Mouse (Mus musculus): ENCODE data around the gene Paf1. TPM values are rescaled to one million over a fixed set of nuclear protein-coding genes. Genes with fewer than 3 reads are reported as not detected.

Paf1 gene
- polyA plus RNA-seq, 2 experiments: 54.2 to 102 TPM

DNA sequence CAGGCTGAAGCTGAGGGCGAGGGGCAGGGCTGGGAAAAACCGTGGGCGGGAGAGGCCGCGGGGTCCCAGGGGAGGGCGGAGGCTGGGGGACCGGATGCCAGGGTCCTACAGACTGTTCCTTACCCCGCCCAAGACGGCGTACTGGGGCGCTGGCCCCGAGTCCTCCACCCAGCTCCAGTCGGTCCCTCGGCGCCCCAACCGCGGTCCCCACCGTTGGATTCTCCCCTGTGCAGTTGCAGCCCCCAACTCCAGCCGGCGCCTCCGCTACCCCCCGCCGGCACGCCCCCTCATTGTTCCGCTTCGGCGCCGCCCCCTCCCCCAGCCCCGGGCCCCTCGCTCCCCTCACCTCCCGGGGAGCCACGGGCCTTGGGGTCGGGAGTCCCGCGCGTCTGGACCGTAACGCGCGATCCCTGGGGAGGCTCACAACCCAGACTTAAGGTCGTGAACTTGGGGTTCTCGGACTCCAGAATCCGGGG is 21.2 kb upstream of the Paf1 start:
- H3K9ac ChIP-seq (ENCODE audit: low read depth, low read length, severe bottlenecking): peak overlapping the region; percentile 88
- ATAC-seq (ENCODE audit: low FRiP score, low read depth) (no peak), DNase-seq (ENCODE audit: low spot score) (peak; percentile 61)
- WGBS: under 1% methylated on average over 27 of the region's 43 CpGs
- peaks cover 27% of the 10 kb centered on the region for H3K4me1 ChIP-seq (ENCODE audit: control insufficient read depth, insufficient read depth, low read length)
- H3K4me2 ChIP-seq (replicated peaks; ENCODE audit: low read depth, low read length, severe bottlenecking): peak overlapping the region; percentile 95
- TF ChIP-seq POLR2A (IDR thresholded peaks at IDR 0.05; ENCODE audit: borderline replicate concordance, extremely low read depth, insufficient read depth, insufficient read length): 0 out of 2 replicates have a peak, but pooled peaks have one; percentile 42
- no peaks in the 10 kb centered on the region for H3K27me3 ChIP-seq (ENCODE audit: control insufficient read depth, insufficient read depth, low read length)
- H3K9me3 ChIP-seq (ENCODE audit: control insufficient read depth, low read length): no peaks in the 10 kb centered on the region
- H3K27ac ChIP-seq (replicated peaks; ENCODE audit: low read depth, low read length): peak overlapping the region; percentile 87
- peaks cover 40% of the 10 kb centered on the region for H3K36me3 ChIP-seq (ENCODE audit: control insufficient read depth, insufficient read depth, low read length)
- peak overlapping the region; percentile 82 for H3K4me3 ChIP-seq (replicated peaks; ENCODE audit: low read length)

DNA sequence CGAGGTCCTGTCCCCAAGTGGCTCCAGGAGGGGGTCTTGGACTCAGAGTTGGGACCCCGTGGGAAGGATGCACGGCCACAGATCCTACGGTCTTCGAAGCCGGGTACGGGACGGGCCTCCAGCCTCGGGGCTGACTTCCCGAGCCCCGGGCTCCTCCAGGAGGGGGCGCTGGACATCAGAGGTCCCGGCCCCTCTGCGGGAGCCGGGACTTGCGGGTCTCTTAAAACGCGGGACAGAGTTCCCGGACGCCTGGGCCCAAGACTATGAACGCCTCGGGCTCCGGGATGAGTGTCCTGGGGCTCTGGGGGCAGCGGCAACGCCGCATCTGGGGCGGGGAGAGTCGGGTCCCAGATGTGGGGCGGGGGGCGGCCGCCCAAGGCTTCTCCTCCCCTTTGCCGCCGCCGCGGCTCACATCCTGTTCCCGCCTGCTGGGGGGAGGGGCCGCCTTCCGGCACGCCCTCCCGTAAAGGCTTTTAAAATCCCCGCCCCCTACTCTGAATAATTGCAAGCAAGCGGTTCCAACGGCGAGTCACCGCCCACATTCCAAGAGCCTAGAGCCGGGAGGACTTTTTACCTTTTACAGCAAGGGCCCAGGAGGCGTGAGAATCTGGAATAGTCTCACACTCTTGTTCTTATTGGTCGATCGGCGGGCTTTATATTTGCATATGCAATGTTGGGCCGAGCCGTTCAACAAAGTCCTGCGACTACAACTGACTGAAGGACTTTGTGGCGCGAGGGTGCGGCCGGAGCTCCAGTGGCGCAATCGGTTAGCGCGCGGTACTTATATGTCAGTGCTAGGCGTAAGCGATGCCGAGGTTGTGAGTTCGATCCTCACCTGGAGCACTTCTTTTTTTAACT is 20.3 kb upstream of the Paf1 start, which contains the start of gene Plekhg2:
Gene Plekhg2, minus strand, starts transcription at position 349 of the 858 bp plus-strand sequence.
- DNase-seq (ENCODE audit: low spot score) (peak; percentile 100), ATAC-seq (ENCODE audit: low FRiP score, low read depth) (peak; percentile 91)
- H3K27ac ChIP-seq (replicated peaks; ENCODE audit: low read depth, low read length): peak within 1 kb of the TSS; percentile 87
- H3K4me3 ChIP-seq (replicated peaks; ENCODE audit: low read length): peak within 1 kb of the TSS; percentile 82
- under 1% methylated on average over 41 of the region's 66 CpGs for WGBS
- peaks cover 34% of the 10 kb centered on the region for H3K4me1 ChIP-seq (ENCODE audit: control insufficient read depth, insufficient read depth, low read length)
- H3K9me3 ChIP-seq (ENCODE audit: control insufficient read depth, low read length): no peaks in the 10 kb centered on the region
- no peaks in the 10 kb centered on the region for H3K27me3 ChIP-seq (ENCODE audit: control insufficient read depth, insufficient read depth, low read length)
- peak; percentile 68; the same call in 1 of the 2 replicates for TF ChIP-seq POLR2A (IDR thresholded peaks at IDR 0.05; ENCODE audit: borderline replicate concordance, extremely low read depth, insufficient read depth, insufficient read length)
- H3K9ac ChIP-seq (ENCODE audit: low read depth, low read length, severe bottlenecking): peak within 1 kb of the TSS; percentile 88
- peaks cover 35% of the 10 kb centered on the region for H3K36me3 ChIP-seq (ENCODE audit: control insufficient read depth, insufficient read depth, low read length)
- peak within 1 kb of the TSS; percentile 95 for H3K4me2 ChIP-seq (replicated peaks; ENCODE audit: low read depth, low read length, severe bottlenecking)

DNA sequence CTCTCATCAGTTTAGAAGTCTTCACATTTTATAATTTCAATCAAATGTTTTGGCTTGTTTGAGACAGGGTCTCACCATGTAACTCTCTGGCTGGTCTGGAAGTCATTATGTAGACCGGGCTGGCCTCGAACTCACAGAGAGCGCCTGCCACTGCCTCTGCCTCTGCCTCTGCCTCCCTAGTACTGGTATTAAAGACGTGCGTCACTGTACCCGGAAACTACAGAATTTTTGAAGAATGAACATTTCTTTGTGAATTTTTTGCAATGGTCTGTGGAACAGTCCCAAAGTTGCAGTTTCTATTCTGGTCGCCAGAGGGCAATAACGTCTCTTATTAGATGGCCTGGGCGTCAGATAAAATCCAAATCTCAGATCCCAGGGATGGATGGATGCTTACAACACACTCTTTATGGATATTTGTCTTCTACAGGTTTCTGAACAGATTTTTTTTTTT is 19.6 kb upstream of the Paf1 start:
- H3K4me3 ChIP-seq (replicated peaks; ENCODE audit: low read length): peak overlapping the region; percentile 82
- under 1% methylated on average over 9 of the region's 9 CpGs for WGBS
- no peak for TF ChIP-seq POLR2A (IDR thresholded peaks at IDR 0.05; ENCODE audit: borderline replicate concordance, extremely low read depth, insufficient read depth, insufficient read length)
- ATAC-seq (ENCODE audit: low FRiP score, low read depth) (peak; percentile 11), DNase-seq (ENCODE audit: low spot score) (peak; percentile 95)
- no peaks in the 10 kb centered on the region for H3K27me3 ChIP-seq (ENCODE audit: control insufficient read depth, insufficient read depth, low read length)
- H3K36me3 ChIP-seq (ENCODE audit: control insufficient read depth, insufficient read depth, low read length): peaks cover 35% of the 10 kb centered on the region
- peak overlapping the region; percentile 47 for H3K4me2 ChIP-seq (replicated peaks; ENCODE audit: low read depth, low read length, severe bottlenecking)
- H3K27ac ChIP-seq (replicated peaks; ENCODE audit: low read depth, low read length): peak overlapping the region; percentile 87
- H3K9me3 ChIP-seq (ENCODE audit: control insufficient read depth, low read length): no peaks in the 10 kb centered on the region
- peaks cover 41% of the 10 kb centered on the region for H3K4me1 ChIP-seq (ENCODE audit: control insufficient read depth, insufficient read depth, low read length)
- no peak overlapping the region for H3K9ac ChIP-seq (ENCODE audit: low read depth, low read length, severe bottlenecking)

DNA sequence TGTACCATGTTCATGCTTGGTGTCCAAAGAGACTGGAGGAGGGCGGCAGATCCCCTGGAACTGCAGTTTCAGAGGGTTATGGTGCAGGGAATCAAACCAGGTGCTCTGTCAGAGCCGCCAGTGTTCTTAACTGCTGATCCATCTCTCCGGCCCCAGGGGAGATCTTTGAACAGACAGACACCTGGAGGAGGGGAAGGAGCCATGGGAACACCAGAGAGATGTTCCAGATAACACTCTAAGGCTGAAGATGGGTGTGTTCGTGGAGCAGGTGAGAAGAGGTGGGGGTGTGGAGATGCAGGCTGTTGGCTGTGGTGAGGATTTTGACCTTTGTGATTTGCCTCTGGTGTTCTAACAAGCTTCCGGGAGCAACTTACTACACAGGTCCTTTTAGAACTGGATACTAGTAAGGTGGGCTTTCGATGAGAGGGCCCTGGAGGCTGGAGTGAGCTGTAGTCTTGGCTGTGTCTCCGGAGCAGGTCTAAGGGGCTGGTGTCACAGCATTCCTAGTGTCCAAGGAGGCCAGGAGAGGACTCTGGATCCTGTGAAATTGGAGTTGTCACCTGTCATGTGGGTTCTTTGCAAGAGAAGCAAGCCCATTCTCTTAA is 18.8 kb upstream of the Paf1 start:
- no peak overlapping the region for H3K4me3 ChIP-seq (replicated peaks; ENCODE audit: low read length)
- DNase-seq (ENCODE audit: low spot score) (no peak), ATAC-seq (ENCODE audit: low FRiP score, low read depth) (no peak)
- H3K4me1 ChIP-seq (ENCODE audit: control insufficient read depth, insufficient read depth, low read length): peaks cover 46% of the 10 kb centered on the region
- WGBS: 65% methylated on average over 7 of the region's 7 CpGs
- no peaks in the 10 kb centered on the region for H3K27me3 ChIP-seq (ENCODE audit: control insufficient read depth, insufficient read depth, low read length)
- H3K9me3 ChIP-seq (ENCODE audit: control insufficient read depth, low read length): no peaks in the 10 kb centered on the region
- H3K4me2 ChIP-seq (replicated peaks; ENCODE audit: low read depth, low read length, severe bottlenecking): no peak overlapping the region
- peak overlapping the region; percentile 22 for H3K27ac ChIP-seq (replicated peaks; ENCODE audit: low read depth, low read length)
- peaks cover 27% of the 10 kb centered on the region for H3K36me3 ChIP-seq (ENCODE audit: control insufficient read depth, insufficient read depth, low read length)
- no peak overlapping the region for H3K9ac ChIP-seq (ENCODE audit: low read depth, low read length, severe bottlenecking)
- TF ChIP-seq POLR2A (IDR thresholded peaks at IDR 0.05; ENCODE audit: borderline replicate concordance, extremely low read depth, insufficient read depth, insufficient read length): no peak

DNA sequence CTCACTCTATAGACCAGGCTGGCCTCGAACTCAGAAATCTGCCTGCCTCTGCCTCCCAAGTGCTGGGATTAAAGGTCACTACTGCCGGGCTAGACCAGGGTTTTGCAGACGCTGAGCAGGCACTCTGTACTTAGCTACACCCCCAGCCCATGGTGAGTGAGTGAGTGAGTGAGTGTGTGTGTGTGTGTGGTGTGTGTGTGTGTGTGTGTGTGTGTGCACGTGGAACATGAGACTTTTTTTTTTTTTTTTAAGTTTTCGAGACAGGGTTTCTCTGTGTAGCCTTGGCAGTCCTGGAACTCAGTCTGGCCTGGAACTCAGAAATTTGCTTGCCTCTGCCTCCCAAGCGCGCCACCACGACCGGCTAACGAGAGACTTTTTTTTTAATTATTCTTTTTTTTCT is 18.1 kb upstream of the Paf1 start:
- 73% methylated on average over 10 of the region's 10 CpGs for WGBS
- TF ChIP-seq POLR2A (IDR thresholded peaks at IDR 0.05; ENCODE audit: borderline replicate concordance, extremely low read depth, insufficient read depth, insufficient read length): no peak
- DNase-seq (ENCODE audit: low spot score) (no peak), ATAC-seq (ENCODE audit: low FRiP score, low read depth) (no peak)
- Histone ChIP-seq H3K9ac (ENCODE audit: low read depth, low read length, severe bottlenecking) (no peak overlapping the region), H3K9me3 (ENCODE audit: control insufficient read depth, low read length) (no peaks in the 10 kb centered on the region), H3K4me3 (replicated peaks; ENCODE audit: low read length) (peak overlapping the region; percentile 40), H3K4me2 (replicated peaks; ENCODE audit: low read depth, low read length, severe bottlenecking) (peak overlapping the region; percentile 94), H3K27ac (replicated peaks; ENCODE audit: low read depth, low read length) (no peak overlapping the region), H3K4me1 (ENCODE audit: control insufficient read depth, insufficient read depth, low read length) (peaks cover 49% of the 10 kb centered on the region), H3K36me3 (ENCODE audit: control insufficient read depth, insufficient read depth, low read length) (peaks cover 20% of the 10 kb centered on the region), H3K27me3 (ENCODE audit: control insufficient read depth, insufficient read depth, low read length) (no peaks in the 10 kb centered on the region)

All from limb, embryonic 14.5 days (tissue).